Mouse (Mus musculus) midbrain, embryonic 11.5 days (tissue): ENCODE measurements around the gene Lce1b. TPM values are rescaled to one million over a fixed set of nuclear protein-coding genes. Genes with fewer than 3 reads are reported as not detected.
"Not testable (repeated sequence)": the region's sequence is repeated elsewhere in the genome, so short reads cannot be mapped to it uniquely, and the experiment has no call there.

Experiments
- ATAC-seq: fragments of 200-750 bp; cut with Nextera tagmentation; 2 replicates; pipeline ENCODE4 v1.8.0; 2017; ENCODE audit warnings: moderate TSS enrichment, moderate library complexity; ENCODE audit not compliant: low FRiP score
- DNase-seq: peaks from one replicate; pipeline ENCODE4 v3.0.0; 2015; ENCODE audit warnings: low spot score; ENCODE audit errors: missing footprints
- H3K27ac ChIP-seq: fragments of 300-500 bp; sonication (generic); 2 replicates; pipeline ENCODE4 v1.5.1; 2014; ENCODE audit warnings: low read depth, low read length
- H3K27me3 ChIP-seq: fragments of 300-500 bp; sonication (generic); 2 replicates; pipeline ENCODE4 v1.6.1; 2014; ENCODE audit warnings: mild to moderate bottlenecking, low read length, moderate library complexity, mixed read lengths; ENCODE audit not compliant: control insufficient read depth, insufficient read depth
- H3K36me3 ChIP-seq: fragments of 300-500 bp; sonication (generic); 2 replicates; pipeline ENCODE4 v1.6.1; 2014; ENCODE audit warnings: mild to moderate bottlenecking, low read length, moderate library complexity, mixed read lengths; ENCODE audit not compliant: control insufficient read depth, insufficient read depth
- H3K4me1 ChIP-seq: fragments of 300-500 bp; sonication (generic); 2 replicates; pipeline ENCODE4 v1.6.1; 2014; ENCODE audit warnings: low read length; ENCODE audit not compliant: control insufficient read depth, insufficient read depth
- H3K4me2 ChIP-seq: fragments of 300-500 bp; sonication (generic); 2 replicates; pipeline ENCODE4 v1.6.1; 2014; ENCODE audit warnings: mild to moderate bottlenecking, moderate library complexity
- H3K4me3 ChIP-seq: fragments of 300-500 bp; sonication (generic); 2 replicates; pipeline ENCODE4 v1.5.1; 2014; ENCODE audit warnings: low read depth, low read length
- H3K9ac ChIP-seq: fragments of 300-500 bp; sonication (generic); 2 replicates; pipeline ENCODE4 v1.6.1; 2014; ENCODE audit warnings: low read length
- H3K9me3 ChIP-seq: fragments of 300-500 bp; sonication (generic); 2 replicates; pipeline ENCODE4 v1.6.1; 2016; ENCODE audit warnings: low read length; ENCODE audit not compliant: control insufficient read depth
- WGBS: fragments of 180-500 bp; shearing (Covaris S2); extraction: QIAGEN DNeasy Blood & Tissue Kit; methylation state at CpG from one replicate; pipeline ENCODE4 v1.1.7; 2014; 5-methylcytosine and 5-hydroxymethylcytosine counted together
- polyA plus RNA-seq: library from polyadenylated mRNA; unstranded; fragments of >200 nt; fragmentation: Nextera tagmentation; extraction: Ambion mirVana; gene quantifications from 2 replicates; pipeline ENCODE4 v1.2.1, GENCODE M21; 2014

Lce1b gene
- polyA plus RNA-seq = not detected in 2 replicates

GRCm38 (mm10) chr3:92656826-92657225 lies at the start of gene Lce1b:
Lce1b (minus strand) TSS chr3:92656926.
- Histone ChIP-seq H3K4me1 (no peaks in the 10 kb centered on the region), H3K9me3 (no peaks in the 10 kb centered on the region), H3K4me2 (no peak within 1 kb of the TSS), H3K27me3 (no peaks in the 10 kb centered on the region), H3K9ac (no peak within 1 kb of the TSS), H3K4me3 (no peak within 1 kb of the TSS), H3K27ac (no peak within 1 kb of the TSS), H3K36me3 (no peaks in the 10 kb centered on the region)
- no peak for ATAC-seq
- no peak for DNase-seq

GRCm38 (mm10) chr3:92694613-92695012 lies 37.9 kb upstream of the Lce1b start:
- Histone ChIP-seq H3K27me3 (no peaks in the 10 kb centered on the region), H3K9me3 (no peaks in the 10 kb centered on the region), H3K4me1 (no peaks in the 10 kb centered on the region), H3K4me3 (no peak overlapping the region), H3K4me2 (no peak overlapping the region), H3K27ac (no peak overlapping the region), H3K9ac (no peak overlapping the region), H3K36me3 (no peaks in the 10 kb centered on the region)
- no peak for DNase-seq
- ATAC-seq = no peak
- WGBS = 0% methylated on average over 1 of the region's 1 CpGs

DNA sequence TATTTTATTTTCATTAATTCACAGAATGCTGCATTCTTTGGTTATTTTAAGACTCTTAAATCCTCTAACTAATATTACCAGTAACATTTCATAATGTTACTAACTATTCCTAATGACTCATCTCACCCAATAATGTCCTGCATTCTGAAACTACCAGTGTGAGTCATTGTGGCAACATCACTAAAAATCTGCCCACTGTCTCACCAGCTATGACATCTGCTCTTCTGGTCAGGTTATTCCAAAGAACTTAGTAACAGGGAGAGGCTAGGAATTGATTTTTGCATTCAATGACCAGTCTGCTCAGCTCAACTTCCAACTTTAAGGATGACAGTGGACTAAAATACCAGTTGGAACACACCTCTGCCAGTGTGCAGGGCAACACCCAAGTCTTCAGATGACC lies 35.0 kb upstream of the Lce1b start:
- Histone ChIP-seq H3K36me3 (no peaks in the 10 kb centered on the region), H3K9me3 (no peaks in the 10 kb centered on the region), H3K4me1 (no peaks in the 10 kb centered on the region), H3K27me3 (no peaks in the 10 kb centered on the region), H3K4me2 (no peak overlapping the region), H3K27ac (no peak overlapping the region), H3K4me3 (no peak overlapping the region), H3K9ac (no peak overlapping the region)
- DNase-seq = no peak
- ATAC-seq = no peak

- 83% methylated on average over 16 of the region's 16 CpGs for WGBS
- not testable (repeated sequence) for ATAC-seq, H3K4me3 ChIP-seq, DNase-seq, H3K27me3 ChIP-seq, H3K9ac ChIP-seq, H3K4me1 ChIP-seq, H3K36me3 ChIP-seq, H3K27ac ChIP-seq, H3K4me2 ChIP-seq, H3K9me3 ChIP-seq
These were observed 32.4 kb upstream of the Lce1b start for GRCm38 (mm10) chr3:92689154-92689553.

GRCm38 (mm10) chr3:92687110-92687509 lies 30.4 kb upstream of the Lce1b start, which contains the start of gene Lce1d:
Lce1d (minus strand) TSS chr3:92687210.
- Histone ChIP-seq H3K4me3 (no peak within 1 kb of the TSS), H3K4me2 (no peak within 1 kb of the TSS), H3K9ac (no peak within 1 kb of the TSS), H3K27me3 (no peaks in the 10 kb centered on the region), H3K36me3 (no peaks in the 10 kb centered on the region), H3K4me1 (no peaks in the 10 kb centered on the region), H3K27ac (no peak within 1 kb of the TSS), H3K9me3 (no peaks in the 10 kb centered on the region)
- DNase-seq (no peak), ATAC-seq (no peak)
- 79% methylated on average over 2 of the region's 2 CpGs for WGBS

DNA sequence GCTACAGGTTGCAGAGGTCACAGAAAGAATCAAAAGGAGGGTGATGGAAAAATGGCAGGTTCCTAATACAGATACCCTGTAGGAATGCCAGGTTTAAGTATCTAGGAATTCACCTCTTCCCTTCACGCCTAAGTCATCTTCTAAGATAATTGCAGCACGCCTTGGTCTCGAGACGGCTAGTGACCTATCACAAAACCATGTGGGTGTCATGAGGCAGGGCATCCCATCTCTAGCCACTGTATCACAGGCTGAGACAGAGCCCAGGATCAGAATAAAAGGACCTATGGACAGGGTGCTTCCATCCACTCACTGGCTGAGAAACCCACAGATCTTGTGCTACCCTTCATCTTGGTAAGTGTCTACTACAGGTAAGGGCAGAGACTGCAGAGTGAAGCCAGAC lies 22.2 kb upstream of the Lce1b start, which contains the start of gene Lce1c:
TSS of gene Lce1c (plus strand) at position 301 of the 400 bp plus-strand sequence.
- no peak within 1 kb of the TSS for H3K9ac ChIP-seq
- no peak for DNase-seq
- H3K4me2 ChIP-seq = no peak within 1 kb of the TSS
- H3K27ac ChIP-seq = no peak within 1 kb of the TSS
- H3K36me3 ChIP-seq = no peaks in the 10 kb centered on the region
- H3K9me3 ChIP-seq = no peaks in the 10 kb centered on the region
- H3K27me3 ChIP-seq = no peaks in the 10 kb centered on the region
- H3K4me1 ChIP-seq = no peaks in the 10 kb centered on the region
- ATAC-seq = no peak
- WGBS = 86% methylated on average over 4 of the region's 4 CpGs
- H3K4me3 ChIP-seq = no peak within 1 kb of the TSS

DNA sequence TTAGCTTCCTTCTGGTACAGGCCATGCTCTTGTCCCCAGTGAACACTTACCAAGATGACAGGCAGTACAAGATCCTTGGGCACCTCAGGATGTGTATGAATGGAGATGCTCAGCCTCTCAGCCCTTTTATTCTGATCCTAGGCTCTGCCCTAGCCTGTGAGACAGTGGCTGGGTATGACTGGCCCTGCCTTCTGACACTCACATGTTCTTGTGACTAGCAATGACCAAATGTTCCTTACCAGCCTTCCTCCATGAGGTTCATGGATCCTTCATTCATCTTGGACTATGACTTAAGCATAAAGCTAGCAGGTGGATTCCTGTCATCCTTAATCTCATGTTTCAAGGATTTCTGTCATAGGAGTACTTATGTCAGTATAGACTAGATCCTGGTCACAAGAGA lies 13.5 kb upstream of the Lce1b start, which contains the start of gene Lce1a2:
TSS of gene Lce1a2 (minus strand) at position 101 of the 400 bp plus-strand sequence.
- no peaks in the 10 kb centered on the region for H3K4me1 ChIP-seq
- no peak for ATAC-seq
- no peaks in the 10 kb centered on the region for H3K9me3 ChIP-seq

GRCm38 (mm10) chr3:92648207-92648606 lies 8.5 kb downstream of the Lce1b start, which contains the start of gene Lce1a1:
Lce1a1 (minus strand) TSS chr3:92648307.
- H3K36me3 ChIP-seq = no peaks in the 10 kb centered on the region
- no peaks in the 10 kb centered on the region for H3K27me3 ChIP-seq
- no peaks in the 10 kb centered on the region for H3K9me3 ChIP-seq
- no peak within 1 kb of the TSS for H3K4me3 ChIP-seq
- DNase-seq (no peak), ATAC-seq (no peak)
- no peak within 1 kb of the TSS for H3K4me2 ChIP-seq
- 93% methylated on average over 1 of the region's 1 CpGs for WGBS
- no peak within 1 kb of the TSS for H3K9ac ChIP-seq
- H3K4me1 ChIP-seq = no peaks in the 10 kb centered on the region
- H3K27ac ChIP-seq = no peak within 1 kb of the TSS

More for the DNA sequence above, 13.5 kb upstream of the Lce1b start, which contains the start of gene Lce1a2:
- no peak for DNase-seq
- H3K36me3 ChIP-seq = no peaks in the 10 kb centered on the region
- no peaks in the 10 kb centered on the region for H3K27me3 ChIP-seq
- no peak within 1 kb of the TSS for H3K4me3 ChIP-seq
- no peak within 1 kb of the TSS for H3K27ac ChIP-seq
- H3K4me2 ChIP-seq = no peak within 1 kb of the TSS
- H3K9ac ChIP-seq = no peak within 1 kb of the TSS

- no peak for DNase-seq
- Histone ChIP-seq H3K36me3 (no peaks in the 10 kb centered on the region), H3K27me3 (no peaks in the 10 kb centered on the region), H3K9ac (no peak overlapping the region), H3K4me1 (no peaks in the 10 kb centered on the region), H3K9me3 (no peaks in the 10 kb centered on the region), H3K27ac (no peak overlapping the region), H3K4me2 (no peak overlapping the region), H3K4me3 (no peak overlapping the region)
- ATAC-seq = no peak
- 92% methylated on average over 15 of the region's 15 CpGs for WGBS
These were observed 16.9 kb downstream of the Lce1b start for GRCm38 (mm10) chr3:92639854-92640253.

GRCm38 (mm10) chr3:92638653-92638991 lies 18.1 kb downstream of the Lce1b start:
- DNase-seq = no peak
- ATAC-seq = no peak

More at GRCm38 (mm10) chr3:92638653-92638991, 18.1 kb downstream of the Lce1b start:
- WGBS = 81% methylated on average over 3 of the region's 3 CpGs
- Histone ChIP-seq H3K9ac (no peak overlapping the region), H3K36me3 (no peaks in the 10 kb centered on the region), H3K4me3 (no peak overlapping the region), H3K27ac (no peak overlapping the region), H3K4me1 (no peaks in the 10 kb centered on the region), H3K9me3 (no peaks in the 10 kb centered on the region), H3K27me3 (no peaks in the 10 kb centered on the region), H3K4me2 (no peak overlapping the region)
